Mouse (Mus musculus) thymus, adult 18-20 months (tissue): ENCODE results near the gene Gm20683.

Experiments used
- DNase-seq, 2 experiments: peaks; one replicate each; pipeline ENCODE4 v3.0.0; 2022; ENCODE audit warnings: mixed read lengths in 2 of 2

Gm20683 gene

GRCm38 (mm10) chr17:25841117-25841880, at the start of gene Gm20683:
Gm20683 (minus strand) TSS chr17:25841763.
- DNase-seq: no peak

DNA sequence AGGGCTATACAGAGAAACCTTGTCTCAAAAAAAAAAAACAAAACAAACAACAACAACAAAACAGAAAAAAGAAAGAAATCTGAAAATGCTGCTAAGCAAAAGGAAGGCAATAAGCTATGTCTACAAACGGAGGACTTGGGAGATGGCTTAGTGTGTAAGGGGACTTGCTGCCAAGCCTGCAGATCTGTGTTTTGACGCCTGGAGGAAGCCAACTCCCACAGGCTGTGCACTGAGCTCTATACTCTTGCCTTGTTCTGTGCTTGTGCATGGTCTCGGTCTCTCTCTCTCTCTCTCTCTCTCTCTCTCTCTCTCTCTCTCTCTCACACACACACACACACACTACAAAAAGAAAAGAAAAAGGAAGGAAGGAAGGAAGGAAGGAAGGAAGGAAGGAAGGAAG, 47.3 kb upstream of the Gm20683 start:
- no peak for DNase-seq

- DNase-seq: no peak
These were observed 45.9 kb upstream of the Gm20683 start for GRCm38 (mm10) chr17:25887467-25887866.

DNA sequence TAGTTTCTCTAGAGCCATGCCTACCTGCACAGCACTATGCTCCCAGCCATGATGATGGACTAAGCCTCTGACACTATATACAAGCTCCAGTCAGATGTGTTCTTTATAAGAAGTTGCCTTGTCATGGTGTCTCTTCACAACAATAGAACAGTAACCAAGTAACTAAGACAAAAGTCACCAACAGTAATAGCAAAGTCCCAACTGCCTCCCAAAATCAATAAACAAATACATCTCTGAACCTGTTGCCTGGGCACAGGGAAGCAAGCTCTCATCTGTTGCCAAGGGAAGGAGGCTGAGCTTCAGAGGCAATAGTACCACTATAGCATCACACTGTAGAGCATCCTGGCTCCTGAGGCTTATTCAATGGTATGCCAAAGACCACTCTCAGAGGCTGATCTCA, 45.2 kb upstream of the Gm20683 start:
- DNase-seq: no peak

GRCm38 (mm10) chr17:25885636-25886035, 44.1 kb upstream of the Gm20683 start:
- no peak for DNase-seq

GRCm38 (mm10) chr17:25883824-25884223, 42.3 kb upstream of the Gm20683 start:
- no peak for DNase-seq

DNA sequence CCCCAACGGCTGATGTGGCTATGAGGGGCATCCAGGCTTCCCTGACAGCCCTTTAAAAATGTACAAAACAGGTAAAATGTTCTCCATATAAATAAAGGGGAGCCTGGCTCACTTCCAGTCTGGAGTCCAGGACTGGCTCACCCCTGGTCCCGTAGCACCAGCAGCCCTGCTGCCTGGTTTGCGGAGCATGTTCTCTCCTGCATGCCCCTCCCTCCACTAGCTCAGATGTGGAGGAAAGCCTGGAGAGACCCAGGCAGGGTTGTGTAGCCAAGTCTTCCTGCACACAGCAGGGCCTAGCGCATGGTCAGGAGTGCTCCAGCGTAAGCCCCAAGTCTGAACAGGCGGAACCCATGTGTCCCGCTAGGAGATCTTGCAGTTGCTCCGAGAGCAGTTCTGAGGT, 41.7 kb upstream of the Gm20683 start:
- no peak for DNase-seq

- no peak for DNase-seq
These were observed 40.7 kb upstream of the Gm20683 start for GRCm38 (mm10) chr17:25882306-25882705.

DNA sequence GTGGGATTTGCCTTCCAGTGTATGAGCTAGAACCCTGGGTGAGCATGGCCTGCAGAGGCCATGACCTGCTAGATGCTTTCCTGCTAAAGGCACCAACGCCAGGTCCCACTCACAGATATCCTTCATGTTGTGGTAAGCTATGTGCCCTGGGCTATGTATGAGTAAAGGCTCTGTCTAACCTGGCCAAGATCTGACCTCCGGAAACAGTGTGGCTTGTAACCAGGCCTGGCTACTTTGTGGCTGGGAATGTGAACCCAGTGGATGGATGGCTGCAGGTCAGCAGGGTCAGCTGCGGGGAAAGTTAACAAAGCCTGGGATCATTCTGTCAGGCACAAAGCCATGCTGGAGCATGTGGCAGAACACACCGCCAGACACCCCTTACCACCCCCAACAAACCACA, 40.1 kb upstream of the Gm20683 start:
- no peak for DNase-seq

DNA sequence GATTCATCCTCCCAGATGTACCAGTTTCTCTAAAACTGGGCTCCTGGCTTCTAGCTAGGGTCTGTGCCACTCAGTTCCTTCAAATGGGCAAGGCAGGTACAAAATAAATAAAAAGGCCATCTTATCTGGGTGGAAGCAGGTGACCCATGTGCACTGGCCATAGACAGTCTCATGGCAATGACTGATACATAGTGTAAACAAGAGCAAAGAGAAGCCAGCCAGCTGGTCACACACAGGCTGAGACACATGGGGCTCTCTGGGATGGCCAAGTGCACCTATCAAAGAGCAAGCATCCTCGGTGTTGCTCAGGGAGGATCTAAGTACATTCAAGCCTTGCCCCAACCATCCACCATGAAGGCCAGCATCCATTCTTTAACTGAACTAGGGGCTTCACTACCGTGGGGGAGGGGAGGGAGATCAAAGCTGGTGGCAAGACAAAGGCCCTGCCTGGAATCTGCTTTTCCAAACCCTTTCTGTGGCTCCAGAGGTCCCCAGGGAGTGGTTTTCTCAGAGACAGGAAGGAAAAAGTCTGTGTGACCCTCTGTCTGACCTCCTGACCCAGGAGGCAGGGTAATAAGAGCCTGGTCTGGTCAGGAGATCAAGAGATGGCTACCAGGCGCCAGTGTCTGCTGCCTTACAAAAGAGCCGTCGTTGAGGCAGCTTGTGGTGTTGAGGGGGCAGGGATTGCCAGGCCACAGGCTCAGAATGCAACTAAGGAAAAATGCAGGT, 39.5 kb upstream of the Gm20683 start:
- DNase-seq: no peak

DNA sequence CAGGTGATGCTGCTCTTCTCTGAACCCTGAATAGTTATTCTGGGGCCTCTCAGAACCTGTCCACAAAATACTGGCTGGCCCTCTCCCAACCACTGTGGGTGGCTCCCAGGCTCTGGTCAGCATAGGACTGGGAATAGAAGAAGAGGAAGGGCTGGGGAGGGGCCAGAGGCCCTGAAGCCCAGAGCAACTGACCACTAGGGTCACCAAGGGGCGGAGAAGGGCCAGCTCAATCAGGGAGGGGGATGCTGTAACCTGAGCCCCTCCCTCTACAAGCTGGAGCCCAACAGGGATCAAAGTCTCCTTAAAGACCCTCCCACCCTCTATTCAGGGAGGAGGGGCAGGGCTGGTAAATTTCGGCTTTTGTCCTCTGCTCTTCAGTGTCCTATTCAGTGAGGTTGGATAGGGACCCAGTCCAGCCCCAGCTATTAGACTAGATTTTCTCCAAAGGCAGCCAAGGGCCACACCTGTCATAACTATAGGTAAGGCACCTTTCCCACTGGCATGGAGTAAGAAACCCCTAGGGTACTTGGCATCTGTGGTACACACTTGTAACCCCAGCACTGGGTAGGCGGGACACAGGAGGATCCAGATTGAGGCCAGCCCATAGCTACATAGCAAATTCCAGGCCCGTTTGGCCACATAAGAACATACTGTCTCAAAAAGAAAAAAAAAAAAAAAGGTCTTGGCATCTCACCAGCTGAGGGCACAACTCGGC, 38.8 kb upstream of the Gm20683 start, which contains the start of gene Wfikkn1:
Gene Wfikkn1, minus strand, starts transcription at position 663 of the 715 bp plus-strand sequence.
- DNase-seq: no peak

- no peak for DNase-seq
These were observed 38.2 kb upstream of the Gm20683 start for GRCm38 (mm10) chr17:25879750-25880149.

- no peak for DNase-seq
These were observed 37.7 kb upstream of the Gm20683 start for GRCm38 (mm10) chr17:25879261-25879660.

- DNase-seq: no peak
These were observed 37.1 kb upstream of the Gm20683 start for GRCm38 (mm10) chr17:25878611-25879180.

GRCm38 (mm10) chr17:25877741-25878610, 36.4 kb upstream of the Gm20683 start:
- DNase-seq: no peak

GRCm38 (mm10) chr17:25877025-25877424, 35.5 kb upstream of the Gm20683 start:
- no peak for DNase-seq

GRCm38 (mm10) chr17:25876347-25876915, 34.9 kb upstream of the Gm20683 start:
- no peak for DNase-seq

GRCm38 (mm10) chr17:25875171-25876136, 33.9 kb upstream of the Gm20683 start:
- peak; percentile 70 to 77 for DNase-seq

DNA sequence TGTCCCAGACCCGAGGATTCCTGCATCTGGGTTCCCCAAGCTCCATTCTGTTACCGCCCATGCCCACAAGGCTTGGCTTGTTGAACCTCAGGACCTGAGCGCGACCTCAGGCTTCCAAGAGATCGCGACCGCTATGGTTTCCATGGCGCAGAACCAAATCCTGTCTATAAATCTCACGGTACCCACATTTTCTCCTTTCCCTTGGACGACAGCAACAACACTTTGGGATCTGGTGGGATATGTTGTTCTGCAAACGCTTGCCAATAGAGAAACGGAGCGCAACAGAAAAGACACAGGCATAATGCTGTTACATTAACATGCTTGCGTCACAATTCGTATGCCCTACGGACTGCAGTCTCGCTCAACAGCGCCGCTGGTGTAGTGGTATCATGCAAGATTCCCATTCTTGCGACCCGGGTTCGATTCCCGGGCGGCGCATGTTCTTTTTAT, 33.2 kb upstream of the Gm20683 start, which contains the start of gene Mettl26:
Gene Mettl26, plus strand, starts transcription at position 354 of the 450 bp plus-strand sequence.
- peak; percentile 79 to 87 for DNase-seq

DNA sequence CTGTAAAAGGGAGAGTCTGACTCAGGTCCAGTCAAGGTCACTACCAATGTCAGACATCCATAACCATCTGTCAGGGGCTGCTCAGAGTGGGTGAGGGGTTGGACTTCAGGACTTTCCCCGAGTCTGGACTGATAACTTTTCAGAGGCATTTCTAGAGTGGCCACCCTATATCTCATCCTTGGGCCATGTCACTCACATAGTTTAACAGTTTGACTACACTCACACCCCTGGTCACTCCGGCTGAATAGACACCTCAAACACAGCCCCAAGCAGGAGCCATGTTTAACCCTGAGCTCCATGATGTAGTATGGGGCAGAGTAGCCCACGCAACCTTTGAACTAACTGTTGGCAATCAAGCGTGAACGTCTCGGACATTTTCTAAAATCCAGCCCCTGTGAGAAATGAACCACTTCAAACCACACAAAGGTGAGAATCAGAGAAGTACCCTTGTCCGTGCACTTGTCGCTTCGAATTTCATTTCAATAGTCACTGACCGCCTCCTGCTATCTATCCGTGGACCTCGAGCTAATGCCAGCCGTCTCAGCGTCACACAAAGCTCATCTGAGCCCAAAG, 32.7 kb upstream of the Gm20683 start:
- no peak for DNase-seq
